Mouse (Mus musculus) C2C12 (cell line): ENCODE results near the gene Cuedc1.

ENCODE experiments used
- CTCF ChIP-seq: IDR thresholded peaks from one replicate; pipeline ENCODE4 v1.5.1; 2011; ENCODE audit not compliant: control insufficient read depth, insufficient read depth, insufficient read length
- MAX ChIP-seq: IDR thresholded peaks from one replicate; pipeline ENCODE4 v1.6.1; 2011; ENCODE audit warnings: mild to moderate bottlenecking, control low read depth
- MYOG ChIP-seq: IDR thresholded peaks from one replicate; pipeline ENCODE4 v1.6.1; 2011; ENCODE audit not compliant: control insufficient read depth, insufficient read length; ENCODE audit errors: extremely low read depth

- TF ChIP-seq CTCF (no peak), MAX (no peak), MYOG (no peak)
Observed at GRCm38 (mm10) chr11:88198223-88198622, 100.4 kb downstream of the Cuedc1 start.
